Mouse (Mus musculus): ENCODE data around the gene Stk24. TPM values are rescaled to one million over a fixed set of nuclear protein-coding genes. Genes with fewer than 3 reads are reported as not detected.

The Stk24 gene
- polyA plus RNA-seq, 1 experiment from 2014 or later: 39.2 TPM

DNA sequence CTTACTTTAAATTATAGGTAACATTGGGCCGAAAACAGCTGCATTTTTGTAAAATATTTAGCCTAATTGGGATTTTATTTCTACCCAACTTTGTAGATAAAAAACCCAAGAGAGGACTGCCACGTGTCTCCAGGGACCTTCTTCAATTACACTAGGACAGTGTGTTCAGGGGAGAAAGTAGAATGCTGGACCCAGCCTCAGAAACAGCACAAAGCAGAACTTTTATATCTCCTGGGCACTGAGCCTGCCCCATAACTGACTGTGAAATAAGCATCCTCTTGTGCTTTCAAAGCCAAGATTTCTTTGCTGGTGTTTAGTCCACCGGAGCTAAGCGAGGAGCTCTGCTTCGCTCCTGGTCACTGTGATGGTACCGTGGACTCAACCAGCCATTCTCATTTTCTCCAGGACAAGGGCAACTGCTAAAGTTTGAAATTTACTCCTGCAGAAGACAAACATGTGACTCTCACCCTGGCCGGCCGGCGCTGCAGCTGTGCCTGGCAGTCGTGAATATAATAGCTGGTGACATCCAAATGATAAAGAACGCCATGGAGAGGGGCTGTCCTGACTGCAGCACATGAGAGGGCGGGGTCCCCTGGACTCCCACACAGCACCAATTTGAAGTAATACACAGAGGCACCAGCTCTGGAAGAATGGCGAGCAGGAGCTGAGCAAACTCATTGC lies 63.0 kb downstream of the Stk24 start:
- TF ChIP-seq CTCF (IDR thresholded peaks at IDR 0.05; ENCODE audit: low read depth): no peak
- H3K4me1 ChIP-seq (replicated peaks; ENCODE audit: control insufficient read depth, insufficient read depth, low read length): peaks cover 8% of the 10 kb centered on the region
- no peaks in the 10 kb centered on the region; the same call in 1 of the 2 replicates for H3K36me3 ChIP-seq (ENCODE audit: control insufficient read depth, insufficient read depth)
- WGBS: 60% methylated on average over 13 of the region's 13 CpGs
- no peak overlapping the region for H3K27ac ChIP-seq (ENCODE audit: low read depth, low read length)
- no peak overlapping the region for H3K4me2 ChIP-seq (replicated peaks; ENCODE audit: low read depth)
- ATAC-seq: no peak
- no peaks in the 10 kb centered on the region for H3K9me3 ChIP-seq (ENCODE audit: control insufficient read depth)
- no peak overlapping the region for H3K9ac ChIP-seq (ENCODE audit: low read depth, low read length)
- H3K27me3 ChIP-seq (replicated peaks; ENCODE audit: control insufficient read depth, insufficient read depth, low read length): no peaks in the 10 kb centered on the region
- H3K4me3 ChIP-seq (ENCODE audit: low read depth, low read length): no peak overlapping the region

DNA sequence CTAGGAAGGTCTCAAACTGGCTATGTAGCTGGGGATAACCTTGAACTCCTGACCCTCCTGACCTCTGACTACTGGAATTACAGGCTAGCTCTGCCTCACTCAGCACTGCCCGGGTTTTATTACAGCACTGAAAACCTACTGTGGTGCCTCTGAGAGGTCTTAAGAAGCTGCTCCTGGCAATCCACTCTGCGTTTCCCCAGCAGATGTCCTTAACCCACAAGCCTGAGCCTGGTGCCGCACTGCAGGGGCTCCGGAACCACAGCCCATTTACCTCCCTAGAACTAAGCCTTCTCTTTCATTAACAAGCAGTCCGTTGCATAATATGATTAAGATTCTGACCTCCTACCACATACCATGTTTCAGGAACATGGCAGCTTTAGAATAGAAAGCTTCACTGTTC lies 63.7 kb downstream of the Stk24 start:
- peaks cover 8% of the 10 kb centered on the region for H3K4me1 ChIP-seq (replicated peaks; ENCODE audit: control insufficient read depth, insufficient read depth, low read length)
- ATAC-seq: no peak
- H3K27me3 ChIP-seq (replicated peaks; ENCODE audit: control insufficient read depth, insufficient read depth, low read length): no peaks in the 10 kb centered on the region
- H3K9me3 ChIP-seq (ENCODE audit: control insufficient read depth): no peaks in the 10 kb centered on the region
- 67% methylated on average over 5 of the region's 5 CpGs for WGBS
- H3K9ac ChIP-seq (ENCODE audit: low read depth, low read length): no peak overlapping the region
- 0 out of 2 replicates have a peak, but pooled peaks have one; percentile 7 for TF ChIP-seq CTCF (IDR thresholded peaks at IDR 0.05; ENCODE audit: low read depth)
- no peak overlapping the region for H3K4me2 ChIP-seq (replicated peaks; ENCODE audit: low read depth)
- no peaks in the 10 kb centered on the region; the same call in 1 of the 2 replicates for H3K36me3 ChIP-seq (ENCODE audit: control insufficient read depth, insufficient read depth)
- no peak overlapping the region for H3K4me3 ChIP-seq (ENCODE audit: low read depth, low read length)
- no peak overlapping the region for H3K27ac ChIP-seq (ENCODE audit: low read depth, low read length)

DNA sequence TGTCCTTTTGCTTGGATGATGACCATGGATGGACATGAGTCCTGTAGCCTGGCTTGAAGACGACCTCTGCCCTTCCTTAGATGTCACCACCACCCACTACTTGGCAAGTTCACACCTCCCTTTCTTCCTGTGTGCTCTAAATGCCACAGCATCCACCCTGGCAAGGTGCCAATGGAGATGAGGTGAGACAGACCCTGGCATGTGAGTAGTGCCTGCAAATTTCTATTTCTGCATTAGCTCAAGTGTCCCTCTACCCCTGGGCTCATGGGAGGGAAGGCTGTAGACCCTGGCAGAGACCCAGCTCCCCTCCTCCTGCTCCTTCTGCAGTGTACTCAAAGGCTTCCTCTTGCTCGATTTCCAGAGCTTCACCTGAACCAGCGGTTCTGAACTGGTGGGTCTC lies 64.9 kb downstream of the Stk24 start:
- Histone ChIP-seq H3K9ac (ENCODE audit: low read depth, low read length) (no peak overlapping the region), H3K36me3 (ENCODE audit: control insufficient read depth, insufficient read depth) (no peaks in the 10 kb centered on the region; the same call in 1 of the 2 replicates), H3K9me3 (ENCODE audit: control insufficient read depth) (no peaks in the 10 kb centered on the region), H3K4me1 (replicated peaks; ENCODE audit: control insufficient read depth, insufficient read depth, low read length) (peaks cover 17% of the 10 kb centered on the region), H3K27ac (ENCODE audit: low read depth, low read length) (no peak overlapping the region), H3K27me3 (replicated peaks; ENCODE audit: control insufficient read depth, insufficient read depth, low read length) (no peaks in the 10 kb centered on the region), H3K4me2 (replicated peaks; ENCODE audit: low read depth) (no peak overlapping the region), H3K4me3 (ENCODE audit: low read depth, low read length) (no peak overlapping the region)
- ATAC-seq: no peak
- 63% methylated on average over 3 of the region's 3 CpGs for WGBS
- TF ChIP-seq CTCF (IDR thresholded peaks at IDR 0.05; ENCODE audit: low read depth): no peak

DNA sequence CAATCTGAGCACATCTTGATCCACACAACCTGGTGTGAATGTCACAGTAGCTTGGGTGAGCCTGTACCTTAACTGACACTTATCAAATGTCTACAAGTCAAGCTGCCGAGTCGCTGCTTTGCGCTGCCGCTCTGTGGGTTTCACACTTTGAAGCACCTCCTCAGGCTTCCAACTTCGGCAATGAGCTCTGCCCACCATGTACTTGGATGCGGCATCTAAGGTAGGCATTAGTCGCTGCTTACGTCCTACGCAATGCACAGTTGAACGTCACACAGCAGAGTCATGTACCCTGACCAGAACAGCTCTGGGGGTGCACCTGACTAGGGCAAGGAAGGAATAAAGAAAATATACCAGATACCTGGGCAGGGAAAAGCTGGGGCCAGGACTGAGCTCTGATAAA lies 66.5 kb downstream of the Stk24 start:
- Histone ChIP-seq H3K9ac (ENCODE audit: low read depth, low read length) (no peak overlapping the region), H3K4me2 (replicated peaks; ENCODE audit: low read depth) (no peak overlapping the region), H3K36me3 (ENCODE audit: control insufficient read depth, insufficient read depth) (no peaks in the 10 kb centered on the region), H3K27ac (ENCODE audit: low read depth, low read length) (no peak overlapping the region), H3K4me1 (replicated peaks; ENCODE audit: control insufficient read depth, insufficient read depth, low read length) (peaks cover 21% of the 10 kb centered on the region), H3K27me3 (replicated peaks; ENCODE audit: control insufficient read depth, insufficient read depth, low read length) (no peaks in the 10 kb centered on the region), H3K9me3 (ENCODE audit: control insufficient read depth) (no peaks in the 10 kb centered on the region), H3K4me3 (ENCODE audit: low read depth, low read length) (no peak overlapping the region)
- ATAC-seq: no peak
- WGBS: 87% methylated on average over 10 of the region's 10 CpGs
- no peak for TF ChIP-seq CTCF (IDR thresholded peaks at IDR 0.05; ENCODE audit: low read depth)

DNA sequence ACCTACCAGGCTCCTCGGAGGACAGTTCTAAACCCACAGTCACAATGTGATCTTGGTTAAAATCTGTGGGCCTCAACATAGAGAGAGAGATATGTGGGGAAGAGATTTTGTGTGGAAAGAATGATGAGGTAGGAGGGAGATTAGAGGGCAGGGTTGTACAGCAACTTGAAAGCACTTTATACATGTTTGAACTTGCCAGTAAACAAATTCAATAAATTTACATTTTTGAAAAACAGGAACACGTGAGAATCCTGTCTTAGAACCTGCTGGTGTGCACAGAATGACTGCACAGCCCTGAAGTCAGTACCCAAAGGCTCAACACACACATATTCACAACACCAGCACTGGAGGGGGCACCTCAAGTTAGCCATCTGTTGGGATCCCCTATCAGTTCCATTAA lies 68.7 kb downstream of the Stk24 start:
- H3K27ac ChIP-seq (ENCODE audit: low read depth, low read length): peak overlapping the region; percentile 79; the same call in 1 of the 2 replicates
- no peak overlapping the region for H3K4me2 ChIP-seq (replicated peaks; ENCODE audit: low read depth)
- WGBS: 74% methylated on average over 2 of the region's 2 CpGs
- no peaks in the 10 kb centered on the region for H3K9me3 ChIP-seq (ENCODE audit: control insufficient read depth)
- no peak for ATAC-seq
- no peaks in the 10 kb centered on the region for H3K27me3 ChIP-seq (replicated peaks; ENCODE audit: control insufficient read depth, insufficient read depth, low read length)
- H3K4me1 ChIP-seq (replicated peaks; ENCODE audit: control insufficient read depth, insufficient read depth, low read length): peaks cover 14% of the 10 kb centered on the region
- no peak for TF ChIP-seq CTCF (IDR thresholded peaks at IDR 0.05; ENCODE audit: low read depth)
- no peak overlapping the region for H3K4me3 ChIP-seq (ENCODE audit: low read depth, low read length)
- H3K9ac ChIP-seq (ENCODE audit: low read depth, low read length): no peak overlapping the region
- H3K36me3 ChIP-seq (ENCODE audit: control insufficient read depth, insufficient read depth): 0 out of 2 replicates have a peak, but pooled peaks cover 7% of the 10 kb centered on the region

DNA sequence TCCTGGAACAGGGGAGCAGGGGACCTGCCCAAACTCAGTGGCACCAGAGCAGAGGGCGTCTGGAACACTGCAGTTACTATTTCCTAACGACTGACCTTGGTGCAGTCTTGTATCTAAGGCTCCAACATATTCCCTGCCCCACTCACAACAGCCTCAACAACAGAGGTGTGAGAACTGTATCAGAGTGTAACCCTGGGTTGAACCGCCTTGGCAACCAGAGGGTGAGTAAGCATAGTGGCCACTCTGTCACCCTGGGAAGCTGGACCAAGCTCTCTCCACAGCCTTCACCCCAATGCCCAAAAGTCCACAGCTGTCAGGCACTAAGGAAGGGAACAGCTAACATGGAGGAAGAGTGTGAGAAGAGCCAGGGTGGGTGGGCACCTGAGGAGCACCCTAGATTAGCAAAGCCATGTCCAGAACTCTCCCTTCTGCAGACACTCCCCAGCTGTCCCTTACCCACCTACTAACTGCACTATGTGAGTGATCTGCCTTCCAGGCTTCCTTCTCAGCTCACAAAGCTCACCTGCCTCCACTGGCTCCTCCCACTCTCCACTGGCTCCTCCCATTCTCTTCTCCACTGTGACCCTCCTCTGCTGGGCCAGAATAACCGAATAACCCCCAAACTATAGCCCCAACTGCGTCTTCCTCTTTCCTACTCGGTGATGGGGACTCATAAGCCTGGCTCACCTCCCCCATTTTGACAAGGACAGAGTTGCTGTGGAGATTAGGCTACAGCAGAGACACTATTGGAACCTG lies 69.3 kb downstream of the Stk24 start:
- H3K9me3 ChIP-seq (ENCODE audit: control insufficient read depth): no peaks in the 10 kb centered on the region
- no peak overlapping the region for H3K9ac ChIP-seq (ENCODE audit: low read depth, low read length)
- peak overlapping the region; percentile 79 for H3K27ac ChIP-seq (ENCODE audit: low read depth, low read length)
- H3K4me2 ChIP-seq (replicated peaks; ENCODE audit: low read depth): no peak overlapping the region
- TF ChIP-seq CTCF (IDR thresholded peaks at IDR 0.05; ENCODE audit: low read depth): no peak
- WGBS: 60% methylated on average over 6 of the region's 6 CpGs
- H3K4me1 ChIP-seq (replicated peaks; ENCODE audit: control insufficient read depth, insufficient read depth, low read length): peaks cover 13% of the 10 kb centered on the region; the same call in 1 of the 2 replicates
- H3K36me3 ChIP-seq (ENCODE audit: control insufficient read depth, insufficient read depth): 0 out of 2 replicates have a peak, but pooled peaks cover 7% of the 10 kb centered on the region
- peak; percentile 63 for ATAC-seq
- no peak overlapping the region for H3K4me3 ChIP-seq (ENCODE audit: low read depth, low read length)
- H3K27me3 ChIP-seq (replicated peaks; ENCODE audit: control insufficient read depth, insufficient read depth, low read length): no peaks in the 10 kb centered on the region

All from intestine, postnatal 0 days (tissue).